11 mouse cellular contexts compared by ENCODE assay signal in the genomic region with DNA sequence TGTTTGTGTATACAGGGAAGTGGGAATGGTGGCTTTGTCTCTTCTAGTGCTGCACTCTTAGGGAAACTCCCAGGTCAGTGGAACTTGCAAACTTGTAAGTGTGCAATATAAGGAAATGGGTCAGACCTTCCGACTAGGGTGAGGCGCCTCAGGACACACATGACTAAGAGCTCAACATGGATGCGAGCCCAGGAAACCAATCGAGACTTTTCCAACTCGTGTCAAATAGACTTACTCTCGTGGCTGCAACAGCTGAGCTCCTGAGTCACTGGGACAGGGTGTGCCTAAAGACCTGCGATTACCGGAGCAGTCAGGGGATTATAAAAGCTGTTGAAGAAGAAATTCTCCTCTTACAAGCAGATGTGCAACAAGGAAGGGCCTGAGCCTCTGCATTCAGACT. TPM values are rescaled to one million over a fixed set of nuclear protein-coding genes. Genes with fewer than 3 reads are reported as not detected.
DNase-seq lines count a peak whose midpoint lies in the region; ATAC-seq and TF ChIP-seq lines count a peak whose summit lies in the region.
"Had no signal": no experiment of that assay in that cellular context is flagged by ENCODE, and none has a peak within 500 bp of the region (broad histone marks: within the 10 kb centered on the region; RNA-seq: fewer than 3 reads in every experiment).

No protein-coding gene starts in this region.

- ATAC-seq in lung, embryonic 14.5 days (ENCODE audit: insufficient read depth): no peak
- ATAC-seq in forebrain, embryonic 15.5 days (replicated peaks): no peak
- ATAC-seq in midbrain, embryonic 13.5 days: no peak
- ATAC-seq in midbrain, embryonic 15.5 days (replicated peaks): no peak
- ATAC-seq: activated CD4-positive, CD25-positive, alpha-beta regulatory T cell, adult 4 months had no signal

- TF ChIP-seq CTCF in lung, embryonic 14.5 days (IDR thresholded peaks at IDR 0.05; ENCODE audit: low read depth): no peak

- peak; percentile 49 for DNase-seq in urinary bladder, postnatal 14 days (ENCODE audit: low spot score)
- DNase-seq in urinary bladder, postnatal 4 days (ENCODE audit: low spot score in 2 of 2): no peak
- DNase-seq in gastrocnemius, adult 8-10 months (ENCODE audit: low spot score in 2 of 2): peak; percentile 55 to 57
- DNase-seq in lung, embryonic 14.5 days: peak; percentile 15
- DNase-seq: kidney, postnatal 4 days; liver, embryonic 13.5 days had no signal

- no peak overlapping the region for H3K27ac ChIP-seq in lung, embryonic 14.5 days (ENCODE audit: low read depth)
- no peak overlapping the region for H3K27ac ChIP-seq in forebrain, embryonic 15.5 days (replicated peaks)
- H3K27ac ChIP-seq in midbrain, embryonic 13.5 days: no peak overlapping the region
- H3K27ac ChIP-seq in midbrain, embryonic 15.5 days: no peak overlapping the region
- H3K27ac ChIP-seq: liver, embryonic 13.5 days; neural tube, embryonic 13.5 days had no signal

- no peak overlapping the region for H3K9ac ChIP-seq in lung, embryonic 14.5 days
- no peak overlapping the region for H3K9ac ChIP-seq in forebrain, embryonic 15.5 days (replicated peaks)
- no peak overlapping the region for H3K9ac ChIP-seq in midbrain, embryonic 13.5 days (replicated peaks)
- no peak overlapping the region for H3K9ac ChIP-seq in midbrain, embryonic 15.5 days
- H3K9ac ChIP-seq: liver, embryonic 13.5 days; neural tube, embryonic 13.5 days had no signal

- H3K9me3 ChIP-seq in lung, embryonic 14.5 days (ENCODE audit: low read depth, low read length): no peaks in the 10 kb centered on the region
- H3K9me3 ChIP-seq in forebrain, embryonic 15.5 days: no peaks in the 10 kb centered on the region
- no peaks in the 10 kb centered on the region for H3K9me3 ChIP-seq in midbrain, embryonic 13.5 days
- no peaks in the 10 kb centered on the region for H3K9me3 ChIP-seq in midbrain, embryonic 15.5 days
- H3K9me3 ChIP-seq: liver, embryonic 13.5 days; neural tube, embryonic 13.5 days had no signal

- no peaks in the 10 kb centered on the region for H3K36me3 ChIP-seq in lung, embryonic 14.5 days (ENCODE audit: insufficient read depth)
- H3K36me3 ChIP-seq in forebrain, embryonic 15.5 days: no peaks in the 10 kb centered on the region
- H3K36me3 ChIP-seq in midbrain, embryonic 13.5 days: 0 out of 2 replicates have a peak, but pooled peaks cover 11% of the 10 kb centered on the region
- no peaks in the 10 kb centered on the region for H3K36me3 ChIP-seq in midbrain, embryonic 15.5 days (replicated peaks)
- H3K36me3 ChIP-seq: liver, embryonic 13.5 days had no signal

- H3K4me2 ChIP-seq in lung, embryonic 14.5 days: no peak overlapping the region
- H3K4me2 ChIP-seq in forebrain, embryonic 15.5 days (replicated peaks): no peak overlapping the region
- no peak overlapping the region for H3K4me2 ChIP-seq in midbrain, embryonic 13.5 days (replicated peaks)
- no peak overlapping the region for H3K4me2 ChIP-seq in midbrain, embryonic 15.5 days
- H3K4me2 ChIP-seq: liver, embryonic 13.5 days; neural tube, embryonic 13.5 days had no signal

- 60% methylated on average over 8 of the region's 8 CpGs for WGBS in lung, embryonic 14.5 days
- WGBS in forebrain, embryonic 15.5 days: 90% methylated on average over 8 of the region's 8 CpGs
- WGBS in midbrain, embryonic 13.5 days: 80% methylated on average over 8 of the region's 8 CpGs
- WGBS in midbrain, embryonic 15.5 days: 81% methylated on average over 8 of the region's 8 CpGs

- H3K4me1 ChIP-seq in lung, embryonic 14.5 days (ENCODE audit: insufficient read depth): peaks cover 31% of the 10 kb centered on the region
- peaks cover 27% of the 10 kb centered on the region for H3K4me1 ChIP-seq in forebrain, embryonic 15.5 days
- H3K4me1 ChIP-seq in midbrain, embryonic 13.5 days (replicated peaks): peaks cover 29% of the 10 kb centered on the region
- H3K4me1 ChIP-seq in midbrain, embryonic 15.5 days: peaks cover 12% of the 10 kb centered on the region

- H3K27me3 ChIP-seq in lung, embryonic 14.5 days (ENCODE audit: insufficient read depth, low read length): no peaks in the 10 kb centered on the region
- H3K27me3 ChIP-seq in forebrain, embryonic 15.5 days: no peaks in the 10 kb centered on the region
- no peaks in the 10 kb centered on the region for H3K27me3 ChIP-seq in midbrain, embryonic 13.5 days
- no peaks in the 10 kb centered on the region for H3K27me3 ChIP-seq in midbrain, embryonic 15.5 days (replicated peaks)
- H3K27me3 ChIP-seq: neural tube, embryonic 13.5 days had no signal

- H3K4me3 ChIP-seq in lung, embryonic 14.5 days (ENCODE audit: low read depth, low read length): no peak overlapping the region
- no peak overlapping the region for H3K4me3 ChIP-seq in forebrain, embryonic 15.5 days
- H3K4me3 ChIP-seq in midbrain, embryonic 13.5 days (replicated peaks): no peak overlapping the region
- no peak overlapping the region for H3K4me3 ChIP-seq in midbrain, embryonic 15.5 days
- H3K4me3 ChIP-seq: liver, embryonic 13.5 days; neural tube, embryonic 13.5 days had no signal

RNA-seq across cellular contexts. Expression of a gene that starts 33.9 kb away (rescaled TPM):
- total RNA-seq in gastrocnemius, adult 8-10 months (2022): 1 to 10 TPM; 6.1 to 7.2 (median 6.5) TPM
- 69.9 and 71.1 TPM in 2 replicates for polyA plus RNA-seq in lung, embryonic 14.5 days (2014; fragmentation: Nextera tagmentation; extraction: Ambion mirVana)
- 32.9 and 34.5 TPM in 2 replicates for polyA plus RNA-seq in forebrain, embryonic 15.5 days (2015; fragmentation: Nextera tagmentation; extraction: Ambion mirVana)
- 28.5 and 29.3 TPM in 2 replicates for polyA plus RNA-seq in midbrain, embryonic 13.5 days (2015; fragmentation: Nextera tagmentation; extraction: Ambion mirVana)
- 23.4 and 24.1 TPM in 2 replicates for polyA plus RNA-seq in midbrain, embryonic 15.5 days (2015; fragmentation: Nextera tagmentation; extraction: Ambion mirVana)

Comparison
In these comparisons a context has a peak if more than half of its experiments do, and no peak if none do; other contexts are left out.
1. DNase-seq: peak in urinary bladder, postnatal 14 days (single experiment), gastrocnemius, adult 8-10 months (2 of 2) and lung, embryonic 14.5 days (single experiment); none in urinary bladder, postnatal 4 days (0 of 2).